Mouse (Mus musculus) neural tube, embryonic 15.5 days (tissue): ENCODE measurements around the gene Acadm. TPM values are rescaled to one million over a fixed set of nuclear protein-coding genes. Genes with fewer than 3 reads are reported as not detected.
A peak's percentile ranks its signal among the peaks of the same experiment; 100 is the strongest.

ENCODE experiments used
- ATAC-seq: fragments of 200-750 bp; cut with Nextera tagmentation; 2 replicates; pipeline ENCODE4 v1.8.0; 2017; ENCODE audit warnings: mild to moderate bottlenecking, moderate TSS enrichment, moderate library complexity; ENCODE audit not compliant: low FRiP score
- H3K27ac ChIP-seq: fragments of 300-500 bp; sonication (generic); replicated peaks from 2 replicates; pipeline ENCODE4 v1.5.1; 2015; ENCODE audit warnings: mild to moderate bottlenecking, inconsistent platforms
- H3K27me3 ChIP-seq: fragments of 300-500 bp; sonication (generic); replicated peaks from 2 replicates; pipeline ENCODE4 v1.6.1; 2015; ENCODE audit warnings: inconsistent platforms
- H3K36me3 ChIP-seq: fragments of 300-500 bp; sonication (generic); 2 replicates; pipeline ENCODE4 v1.6.1; 2015; ENCODE audit warnings: inconsistent platforms
- H3K4me1 ChIP-seq: fragments of 300-500 bp; sonication (generic); 2 replicates; pipeline ENCODE4 v1.6.1; 2015; ENCODE audit warnings: inconsistent platforms
- H3K4me2 ChIP-seq: fragments of 300-500 bp; sonication (generic); 2 replicates; pipeline ENCODE4 v1.6.1; 2015; ENCODE audit warnings: inconsistent platforms, mild to moderate bottlenecking, moderate library complexity
- H3K4me3 ChIP-seq: fragments of 300-500 bp; sonication (generic); replicated peaks from 2 replicates; pipeline ENCODE4 v1.5.1; 2015; ENCODE audit warnings: mild to moderate bottlenecking, inconsistent platforms
- H3K9ac ChIP-seq: fragments of 300-500 bp; sonication (generic); replicated peaks from 2 replicates; pipeline ENCODE4 v1.6.1; 2015; ENCODE audit warnings: mild to moderate bottlenecking, inconsistent platforms
- H3K9me3 ChIP-seq: fragments of 300-500 bp; sonication (generic); replicated peaks from 2 replicates; pipeline ENCODE4 v1.6.1; 2016; ENCODE audit warnings: inconsistent platforms
- WGBS: fragments of 180-500 bp; shearing (Covaris S2); methylation state at CpG from one replicate; pipeline ENCODE4 v1.1.7; 2015; ENCODE audit warnings: mixed read lengths; 5-methylcytosine and 5-hydroxymethylcytosine counted together
- polyA plus RNA-seq: library from polyadenylated mRNA; unstranded; fragments of >200 nt; fragmentation: Nextera tagmentation; extraction: Ambion mirVana; gene quantifications from 2 replicates; pipeline ENCODE4 v1.2.1, GENCODE M21; 2015

Gene Acadm
- 59.3 and 68.0 TPM in 2 replicates for polyA plus RNA-seq

DNA sequence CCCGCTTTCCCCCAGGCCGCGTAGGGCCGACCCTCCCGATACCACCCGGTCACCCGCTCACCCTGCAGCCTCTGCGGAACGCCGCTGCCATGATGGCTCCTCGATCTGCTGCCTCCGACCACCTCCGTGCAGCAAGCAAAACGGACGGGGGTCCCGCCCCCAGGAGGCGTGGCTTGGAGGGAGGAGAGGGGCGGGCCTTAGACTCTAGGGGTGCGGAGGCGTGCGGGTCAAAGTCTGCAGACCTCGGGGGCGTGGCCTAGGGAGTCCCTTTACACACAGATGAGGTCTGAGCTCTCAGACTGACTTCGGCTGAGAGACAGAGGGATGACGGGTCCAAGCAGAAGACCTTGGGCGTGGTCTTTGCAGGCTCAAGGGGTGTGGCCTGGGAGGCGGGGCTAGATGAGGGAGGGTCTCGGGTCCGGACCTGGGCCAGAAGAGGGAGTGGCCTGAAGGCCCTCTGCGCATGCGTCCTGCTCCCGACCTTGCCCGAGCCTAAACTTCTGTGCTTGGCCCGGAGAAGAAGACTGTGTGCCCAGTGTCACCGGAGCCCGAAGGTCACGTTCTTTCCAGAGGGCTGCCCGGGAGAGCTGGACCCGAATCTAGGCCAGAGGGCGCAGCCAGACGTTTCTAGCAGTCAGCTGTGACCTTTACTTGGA is at the start of gene Acadm:
Acadm (minus strand) TSS at position 298 of the 656 bp plus-strand sequence.
- H3K9ac ChIP-seq, result peak within 1 kb of the TSS; percentile 68
- WGBS, result under 1% methylated on average over 41 of the region's 41 CpGs
- H3K9me3 ChIP-seq, result no peaks in the 10 kb centered on the region
- no peaks in the 10 kb centered on the region for H3K36me3 ChIP-seq
- peak within 1 kb of the TSS; percentile 76 for H3K4me3 ChIP-seq
- H3K27me3 ChIP-seq, result no peaks in the 10 kb centered on the region
- peak; percentile 95 for ATAC-seq
- H3K4me2 ChIP-seq, result peak within 1 kb of the TSS; percentile 78
- H3K27ac ChIP-seq, result peak within 1 kb of the TSS; percentile 87
- H3K4me1 ChIP-seq, result peaks cover 22% of the 10 kb centered on the region

DNA sequence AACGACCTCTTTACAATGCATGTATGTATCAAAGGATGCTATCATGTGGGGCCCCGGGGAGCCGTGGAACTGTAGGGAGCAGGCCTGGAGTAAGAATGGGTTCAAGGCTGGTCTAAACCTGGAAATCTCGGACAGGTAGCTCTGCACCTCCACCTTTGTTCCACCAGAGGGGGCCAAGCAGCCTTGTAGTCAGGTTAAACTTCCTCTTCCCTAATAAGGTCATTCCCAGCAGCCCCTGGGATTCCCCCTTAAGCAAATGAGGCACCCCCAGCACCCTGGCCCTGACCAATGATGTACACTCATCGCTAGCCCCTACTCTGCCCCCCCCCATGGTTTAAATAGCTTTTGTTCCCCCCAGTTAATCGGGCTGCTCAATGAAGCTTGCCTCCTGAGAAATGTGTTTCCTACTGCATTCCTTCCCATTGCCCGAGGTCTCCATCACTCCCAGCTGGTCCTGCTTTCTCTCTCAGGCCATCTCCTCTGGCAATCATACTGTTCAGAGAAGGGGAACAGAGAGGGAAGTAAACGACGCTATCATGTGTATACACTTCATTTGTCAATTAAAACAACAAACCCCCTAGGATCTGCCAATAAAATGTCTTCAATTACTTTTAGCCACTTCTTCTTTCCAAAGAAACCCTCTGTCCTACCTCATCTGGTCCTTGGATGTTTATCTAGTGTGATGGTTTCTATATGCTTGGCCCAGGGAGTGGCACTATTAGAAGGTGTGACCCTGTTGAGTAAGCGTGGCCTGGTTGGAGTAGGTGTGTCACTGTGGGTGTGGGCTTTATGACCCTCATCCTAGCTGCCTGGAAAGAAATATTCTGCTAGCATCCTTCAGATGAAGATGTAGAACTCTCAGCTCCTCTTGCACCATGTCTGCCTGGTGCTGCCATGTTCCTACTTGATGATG is 40.3 kb upstream of the Acadm start:
- Histone ChIP-seq H3K4me1 (peaks cover 3% of the 10 kb centered on the region; the same call in 1 of the 2 replicates), H3K9ac (no peak overlapping the region), H3K4me2 (no peak overlapping the region), H3K4me3 (no peak overlapping the region), H3K27ac (no peak overlapping the region), H3K36me3 (no peaks in the 10 kb centered on the region), H3K27me3 (no peaks in the 10 kb centered on the region), H3K9me3 (no peaks in the 10 kb centered on the region)
- no peak for ATAC-seq
- WGBS, result 46% methylated on average over 10 of the region's 10 CpGs

GRCm38 (mm10) chr3:153980611-153981010 is 36.2 kb upstream of the Acadm start:
- peaks cover 3% of the 10 kb centered on the region; the same call in 1 of the 2 replicates for H3K4me1 ChIP-seq
- H3K9ac ChIP-seq, result no peak overlapping the region
- peaks cover 10% of the 10 kb centered on the region; the same call in 1 of the 2 replicates for H3K27me3 ChIP-seq
- 51% methylated on average over 2 of the region's 2 CpGs for WGBS
- H3K4me2 ChIP-seq, result no peak overlapping the region
- H3K9me3 ChIP-seq, result no peaks in the 10 kb centered on the region
- no peaks in the 10 kb centered on the region for H3K36me3 ChIP-seq
- H3K4me3 ChIP-seq, result no peak overlapping the region
- ATAC-seq, result no peak
- no peak overlapping the region for H3K27ac ChIP-seq

DNA sequence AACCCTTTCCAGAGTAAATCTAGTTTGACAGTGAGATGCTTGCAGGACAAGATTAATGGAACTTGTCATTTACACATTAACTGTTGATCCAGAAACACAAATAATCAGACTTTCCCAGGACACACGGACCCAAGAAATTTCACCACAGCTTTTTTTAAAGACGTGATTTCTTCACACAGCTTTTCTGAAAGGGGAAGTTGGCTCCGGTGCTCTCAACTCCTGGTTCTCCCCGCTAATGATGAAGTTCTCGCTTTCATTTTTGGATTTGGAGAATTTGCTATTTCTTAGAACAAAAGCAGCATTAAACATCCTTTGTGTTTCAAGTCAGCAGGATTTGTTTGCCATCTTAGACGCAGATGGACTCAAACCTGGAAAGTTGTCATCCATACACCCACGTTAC is 31.4 kb upstream of the Acadm start:
- no peaks in the 10 kb centered on the region for H3K36me3 ChIP-seq
- 0 out of 2 replicates have a peak overlapping the region, but pooled peaks have one; percentile 98 for H3K4me2 ChIP-seq
- peaks cover 12% of the 10 kb centered on the region; the same call in 1 of the 2 replicates for H3K27me3 ChIP-seq
- 82% methylated on average over 7 of the region's 7 CpGs for WGBS
- no peaks in the 10 kb centered on the region for H3K9me3 ChIP-seq
- H3K27ac ChIP-seq, result no peak overlapping the region
- no peak for ATAC-seq
- no peak overlapping the region for H3K4me3 ChIP-seq
- peaks cover 20% of the 10 kb centered on the region for H3K4me1 ChIP-seq
- H3K9ac ChIP-seq, result no peak overlapping the region

GRCm38 (mm10) chr3:153975060-153975459 is 30.6 kb upstream of the Acadm start:
- 7% methylated on average over 6 of the region's 6 CpGs for WGBS
- Histone ChIP-seq H3K4me2 (peak overlapping the region; percentile 98), H3K4me1 (peaks cover 20% of the 10 kb centered on the region), H3K27ac (no peak overlapping the region), H3K9me3 (no peaks in the 10 kb centered on the region), H3K36me3 (no peaks in the 10 kb centered on the region), H3K27me3 (peaks cover 12% of the 10 kb centered on the region; the same call in 1 of the 2 replicates), H3K9ac (peak overlapping the region; percentile 69; the same call in 1 of the 2 replicates), H3K4me3 (peak overlapping the region; percentile 68)
- ATAC-seq, result no peak

DNA sequence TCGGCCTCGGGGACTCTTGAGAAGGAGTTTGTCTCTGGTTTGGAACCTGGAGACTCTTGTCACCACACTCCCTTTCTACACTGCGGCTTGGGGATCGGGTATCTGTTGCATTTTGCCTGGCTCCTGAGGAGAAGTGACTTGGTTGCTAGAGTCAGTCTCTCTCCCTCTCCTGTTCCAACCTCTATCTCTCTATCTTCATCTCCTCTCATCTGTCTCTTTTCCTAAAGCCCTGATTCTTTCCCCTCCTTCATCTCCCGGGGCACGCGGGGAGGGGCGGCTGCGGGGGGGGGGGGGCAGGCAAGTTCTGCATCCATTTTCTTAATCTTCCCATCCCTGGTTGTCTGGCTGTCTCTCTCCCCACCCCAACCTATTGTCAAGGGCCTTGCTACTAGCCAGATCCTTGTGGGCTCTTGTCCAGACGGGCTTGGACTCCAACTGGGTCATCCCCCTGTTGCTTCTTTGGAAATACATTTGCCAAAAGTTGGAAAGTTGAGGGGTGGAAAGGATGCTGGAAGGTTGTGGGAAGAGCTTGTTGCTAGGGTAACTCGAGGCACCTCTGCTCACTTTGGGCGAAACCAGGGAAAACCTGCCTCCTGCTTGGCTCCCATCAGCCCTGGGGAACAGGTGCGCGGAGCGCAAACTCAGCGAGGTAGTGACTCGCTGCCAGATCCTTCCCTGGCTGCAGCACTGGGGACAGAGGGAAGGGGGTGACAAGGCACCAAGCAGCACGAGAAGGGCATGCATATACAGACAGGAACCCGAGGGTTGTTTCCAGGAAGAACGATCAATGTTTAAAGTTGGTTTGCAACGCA is 29.7 kb upstream of the Acadm start:
- peaks cover 12% of the 10 kb centered on the region; the same call in 1 of the 2 replicates for H3K27me3 ChIP-seq
- peak overlapping the region; percentile 61; the same call in 1 of the 2 replicates for H3K27ac ChIP-seq
- H3K9me3 ChIP-seq, result no peaks in the 10 kb centered on the region
- H3K36me3 ChIP-seq, result no peaks in the 10 kb centered on the region
- 4% methylated on average over 20 of the region's 21 CpGs for WGBS
- H3K4me2 ChIP-seq, result peak overlapping the region; percentile 98
- peak; percentile 76 for ATAC-seq
- H3K4me1 ChIP-seq, result peaks cover 20% of the 10 kb centered on the region
- peak overlapping the region; percentile 68 for H3K4me3 ChIP-seq
- H3K9ac ChIP-seq, result peak overlapping the region; percentile 69

- peaks cover 12% of the 10 kb centered on the region; the same call in 1 of the 2 replicates for H3K27me3 ChIP-seq
These were observed 28.9 kb upstream of the Acadm start, which contains the start of gene Slc44a5 for GRCm38 (mm10) chr3:153973171-153973948. Gene Slc44a5 (plus strand): TSS chr3:153973436.

DNA sequence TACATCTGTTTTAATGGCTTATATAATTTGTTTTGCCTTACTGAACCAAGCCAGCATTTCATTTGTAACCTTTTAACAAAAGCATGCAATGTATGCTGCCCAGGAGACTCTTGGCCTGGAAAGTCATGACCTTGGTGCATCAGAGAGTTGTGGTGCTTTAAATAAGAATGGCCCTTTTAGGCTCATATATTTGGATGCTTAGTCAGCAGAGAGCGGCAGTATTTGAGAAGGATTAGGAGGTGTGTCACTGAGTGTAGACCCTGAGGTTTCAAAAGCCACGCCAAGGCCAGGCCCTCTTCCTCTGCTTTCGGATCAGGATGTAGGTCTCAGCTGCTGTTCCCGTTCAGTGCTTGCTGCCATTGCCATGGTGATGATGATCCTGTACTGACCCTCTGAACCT is 25.0 kb upstream of the Acadm start:
- peaks cover 14% of the 10 kb centered on the region for H3K4me1 ChIP-seq
- H3K27me3 ChIP-seq, result no peaks in the 10 kb centered on the region
- no peaks in the 10 kb centered on the region for H3K9me3 ChIP-seq
- no peak for ATAC-seq
- no peak overlapping the region for H3K27ac ChIP-seq
- H3K4me2 ChIP-seq, result no peak overlapping the region
- H3K4me3 ChIP-seq, result no peak overlapping the region
- 90% methylated on average over 4 of the region's 4 CpGs for WGBS
- H3K36me3 ChIP-seq, result no peaks in the 10 kb centered on the region
- H3K9ac ChIP-seq, result no peak overlapping the region

More at GRCm38 (mm10) chr3:153973171-153973948, 28.9 kb upstream of the Acadm start, which contains the start of gene Slc44a5:
- peak; percentile 92 for ATAC-seq
- Histone ChIP-seq H3K9me3 (no peaks in the 10 kb centered on the region), H3K27ac (peak within 1 kb of the TSS; percentile 61), H3K4me2 (peak within 1 kb of the TSS; percentile 98), H3K4me3 (peak within 1 kb of the TSS; percentile 68), H3K9ac (peak within 1 kb of the TSS; percentile 69), H3K4me1 (peaks cover 20% of the 10 kb centered on the region), H3K36me3 (no peaks in the 10 kb centered on the region)
- under 1% methylated on average over 48 of the region's 66 CpGs for WGBS

GRCm38 (mm10) chr3:153968549-153968948 is 24.1 kb upstream of the Acadm start:
- Histone ChIP-seq H3K27ac (no peak overlapping the region), H3K27me3 (no peaks in the 10 kb centered on the region), H3K9ac (no peak overlapping the region), H3K4me3 (no peak overlapping the region), H3K4me1 (peaks cover 5% of the 10 kb centered on the region), H3K9me3 (no peaks in the 10 kb centered on the region), H3K4me2 (no peak overlapping the region), H3K36me3 (no peaks in the 10 kb centered on the region)
- WGBS, result 48% methylated on average over 4 of the region's 4 CpGs
- ATAC-seq, result no peak

- H3K4me1 ChIP-seq, result no peaks in the 10 kb centered on the region
- H3K36me3 ChIP-seq, result no peaks in the 10 kb centered on the region
- ATAC-seq, result no peak
- H3K27me3 ChIP-seq, result no peaks in the 10 kb centered on the region
- H3K4me2 ChIP-seq, result no peak overlapping the region
- no peak overlapping the region for H3K9ac ChIP-seq
- 86% methylated on average over 5 of the region's 5 CpGs for whole genome bisulfite sequencing
- H3K4me3 ChIP-seq, result no peak overlapping the region
- no peaks in the 10 kb centered on the region for H3K9me3 ChIP-seq
- H3K27ac ChIP-seq, result no peak overlapping the region
These were observed 23.0 kb upstream of the Acadm start for GRCm38 (mm10) chr3:153967447-153967846.
